27 mouse cellular contexts compared by ENCODE assay signal in the genomic region with DNA sequence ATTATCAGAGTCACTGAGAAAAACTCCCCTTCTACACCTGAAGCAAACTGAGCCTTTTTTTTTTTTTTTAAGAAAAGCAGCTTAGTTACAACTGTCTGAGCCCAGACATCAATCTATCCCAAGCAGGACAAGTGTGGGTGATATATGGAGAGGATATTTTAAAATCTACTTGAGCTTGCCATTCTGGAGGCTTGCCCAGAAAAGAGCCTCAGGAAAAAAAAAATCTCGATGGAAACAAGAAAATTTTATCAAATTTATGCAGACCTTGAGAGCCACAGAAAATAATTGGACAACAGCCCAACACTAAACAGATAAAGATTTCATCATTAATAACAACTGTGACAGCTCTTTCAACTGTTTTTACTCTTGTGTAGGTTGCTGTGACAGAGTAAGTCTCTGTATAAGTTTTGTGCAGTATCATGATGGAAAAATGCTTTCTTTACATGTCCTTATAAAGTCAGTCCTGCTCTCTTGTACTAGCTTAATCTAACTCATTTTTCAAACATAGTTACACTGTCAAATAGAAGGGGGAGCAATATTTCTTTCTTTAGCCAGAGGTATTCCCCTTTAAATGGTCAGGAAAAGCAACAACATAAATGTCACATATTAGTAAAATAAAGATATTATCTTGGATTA.
DNase-seq lines count a peak whose midpoint lies in the region; TF ChIP-seq lines count a peak whose summit lies in the region.
"Had no signal": no experiment of that assay in that cellular context is flagged by ENCODE, and none has a peak within 500 bp of the region (broad histone marks: within the 10 kb centered on the region; RNA-seq: fewer than 3 reads in every experiment).

No protein-coding gene starts in this region.

- no peak overlapping the region for H3K4me3 ChIP-seq in left cerebral cortex, adult 2 months
- H3K4me3 ChIP-seq: embryonic facial prominence, embryonic 10.5 days; embryonic facial prominence, embryonic 15.5 days; forebrain, embryonic 13.5 days; heart, adult 2 months; heart, embryonic 12.5 days; hindbrain, embryonic 13.5 days; midbrain, embryonic 10.5 days; myocyte; neural tube, embryonic 12.5 days had no signal

- TF ChIP-seq CTCF in left cerebral cortex, adult 2 months (IDR thresholded peaks at IDR 0.05) = no peak

- 0 out of 2 replicates have a peak overlapping the region, but pooled peaks have one; percentile 3 for H3K27ac ChIP-seq in left cerebral cortex, adult 2 months
- H3K27ac ChIP-seq: embryonic facial prominence, embryonic 10.5 days; embryonic facial prominence, embryonic 15.5 days; forebrain, embryonic 13.5 days; heart, adult 2 months; hindbrain, embryonic 13.5 days; liver, embryonic 14.5 days; midbrain, embryonic 10.5 days; neural tube, embryonic 12.5 days had no signal

- DNase-seq in adrenal gland, postnatal 10 days = peak; percentile 1
- DNase-seq in adrenal gland, postnatal 14 days = no peak
- DNase-seq in left cerebral cortex, adult 2 months (ENCODE audit: extremely low spot score in 1 of 2, low spot score in 2 of 2) = no peak
- no peak for DNase-seq in left cerebral cortex, postnatal 36 days (ENCODE audit: low spot score in 2 of 2)
- DNase-seq in right cerebral cortex, postnatal 10 days (ENCODE audit: low spot score in 2 of 2) = peak; percentile 24 to 34
- no peak for DNase-seq in right cerebral cortex, postnatal 4 days
- DNase-seq in telencephalon, adult 2 months (ENCODE audit: low read depth, low spot score) = peak; percentile 29
- DNase-seq in embryo, embryonic 11 days = no peak
- DNase-seq: adrenal gland, postnatal 25 days; cerebellum, adult 2 months; cerebellum, postnatal 14 days; heart, adult 2 months; heart, postnatal 4 days; kidney, adult 9 months; kidney, postnatal 10 days; liver; lung, adult 2 months; thymus, postnatal 14 days had no signal

- intact Hi-C loops in left cerebral cortex, adult 2 months (cut with DNase I) = no loop called here
- intact Hi-C loops in left cerebral cortex, postnatal 36 days (cut with DNase I) = no loop called here

Comparison
In these comparisons a context has a peak if more than half of its experiments do, and no peak if none do; other contexts are left out.
1. DNase-seq: peak in adrenal gland, postnatal 10 days (single experiment), right cerebral cortex, postnatal 10 days (2 of 2) and telencephalon, adult 2 months (single experiment); none in adrenal gland, postnatal 14 days (single experiment), left cerebral cortex, adult 2 months (0 of 2), left cerebral cortex, postnatal 36 days (0 of 2), right cerebral cortex, postnatal 4 days (single experiment) and embryo, embryonic 11 days (single experiment).